Mouse (Mus musculus) cerebellum, adult 2 months (tissue): ENCODE measurements at regions not wholly inside any gene's neighbourhood (a gene's known extent, or its start where the extent isn't known, plus 50 kb on each side); places are given as distances from the start of the nearest gene placed in this dataset.

Experiments
- CTCF ChIP-seq: fragments of 200-500 bp; IDR thresholded peaks from 2 replicates; pipeline ENCODE4 v1.5.1; 2011; ENCODE audit warnings: low read depth, mild to moderate bottlenecking, control low read depth, low read length, moderate library complexity, borderline replicate concordance; ENCODE audit not compliant: insufficient read depth
- POLR2A ChIP-seq: fragments of 200-500 bp; IDR thresholded peaks from 2 replicates; pipeline ENCODE4 v1.6.1; 2011; ENCODE audit warnings: low read length, control low read depth, borderline replicate concordance; ENCODE audit not compliant: insufficient read depth

GRCm38 (mm10) chr10:37402376-37402775 lies 263.7 kb upstream of the Marcks start:
- TF ChIP-seq CTCF (no peak), POLR2A (no peak)
